In genomic region chr4:130908133-130908532, GRCm38 (mm10) we compare ENCODE assay signal across 20 mouse cellular contexts. TPM values are rescaled to one million over a fixed set of nuclear protein-coding genes. Genes with fewer than 3 reads are reported as not detected.
"Had no signal": no experiment of that assay in that cellular context is flagged by ENCODE, and none has a peak within 500 bp of the region (broad histone marks: within the 10 kb centered on the region; RNA-seq: fewer than 3 reads in every experiment).

No protein-coding gene starts in this region.

- H3K27ac ChIP-seq: kidney, postnatal 0 days; liver, embryonic 13.5 days; lung, embryonic 15.5 days; macrophage; midbrain, embryonic 13.5 days; neural tube, embryonic 15.5 days had no signal

- H3K9ac ChIP-seq: liver, embryonic 13.5 days; liver, postnatal 0 days; lung, embryonic 15.5 days; midbrain, embryonic 13.5 days; neural tube, embryonic 15.5 days had no signal

- DNase-seq: kidney, adult 8-10 months; kidney, postnatal 36 days; liver; liver, embryonic 13.5 days; liver, postnatal 0 days; lung, postnatal 14 days; right cerebral cortex, adult 18-20 months; right cerebral cortex, postnatal 25 days; thymus, postnatal 4 days had no signal

- H3K36me3 ChIP-seq: liver, embryonic 13.5 days; lung, embryonic 15.5 days; midbrain, embryonic 13.5 days; neural tube, embryonic 15.5 days had no signal

- H3K4me1 ChIP-seq: lung, embryonic 15.5 days had no signal

- H3K27me3 ChIP-seq: liver, embryonic 13.5 days; lung, embryonic 15.5 days; midbrain, embryonic 13.5 days; neural tube, embryonic 15.5 days had no signal

- H3K9me3 ChIP-seq: liver, embryonic 13.5 days; lung, embryonic 15.5 days; midbrain, embryonic 13.5 days; neural tube, embryonic 15.5 days had no signal

- H3K4me2 ChIP-seq: liver, embryonic 13.5 days; lung, embryonic 15.5 days; midbrain, embryonic 13.5 days; neural tube, embryonic 15.5 days had no signal

- H3K4me3 ChIP-seq: left cerebral cortex, adult 2 months; liver, embryonic 13.5 days; lung, embryonic 15.5 days; midbrain, embryonic 13.5 days; myocyte; neural tube, embryonic 15.5 days had no signal

- ATAC-seq: intestine, embryonic 16.5 days; liver, postnatal 0 days; midbrain, embryonic 13.5 days had no signal

RNA-seq across cellular contexts. Expression of gene Matn1, which starts 36.1 kb away (rescaled TPM):
- polyA plus RNA-seq: intestine, embryonic 16.5 days; liver, postnatal 0 days; midbrain, embryonic 13.5 days; myocyte; neural tube, embryonic 11.5 days; small intestine, adult 2 months; testis, adult 2 months had no signal
